Mouse (Mus musculus) heart, embryonic 11.5 days (tissue): ENCODE measurements at regions not wholly inside any gene's neighbourhood (a gene's known extent, or its start where the extent isn't known, plus 50 kb on each side); places are given as distances from the start of the nearest gene placed in this dataset.

Source experiments
- ATAC-seq: fragments of 200-750 bp; cut with Nextera tagmentation; replicated peaks from 2 replicates; pipeline ENCODE4 v1.8.0; 2017; ENCODE audit warnings: moderate library complexity; ENCODE audit not compliant: insufficient number of reproducible peaks, low FRiP score, low TSS enrichment
- H3K27ac ChIP-seq: fragments of 300-500 bp; sonication (generic); 2 replicates; pipeline ENCODE4 v1.5.1; 2014; ENCODE audit warnings: mild to moderate bottlenecking, low read depth, low read length
- H3K27me3 ChIP-seq: fragments of 300-500 bp; sonication (generic); 2 replicates; pipeline ENCODE4 v1.6.1; 2014; ENCODE audit warnings: mild to moderate bottlenecking, low read length, mixed read lengths; ENCODE audit not compliant: control insufficient read depth, insufficient read depth
- H3K36me3 ChIP-seq: fragments of 300-500 bp; sonication (generic); 2 replicates; pipeline ENCODE4 v1.6.1; 2014; ENCODE audit warnings: mild to moderate bottlenecking, low read length, moderate library complexity, mixed read lengths; ENCODE audit not compliant: control insufficient read depth, insufficient read depth
- H3K4me1 ChIP-seq: fragments of 300-500 bp; sonication (generic); 2 replicates; pipeline ENCODE4 v1.6.1; 2014; ENCODE audit warnings: low read length; ENCODE audit not compliant: control insufficient read depth, insufficient read depth
- H3K4me2 ChIP-seq: fragments of 300-500 bp; sonication (generic); 2 replicates; pipeline ENCODE4 v1.6.1; 2014; ENCODE audit warnings: mild to moderate bottlenecking, moderate library complexity
- H3K4me3 ChIP-seq: fragments of 300-500 bp; sonication (generic); 2 replicates; pipeline ENCODE4 v1.5.1; 2014; ENCODE audit warnings: low read depth, low read length
- H3K9ac ChIP-seq: fragments of 300-500 bp; sonication (generic); 2 replicates; pipeline ENCODE4 v1.6.1; 2014; ENCODE audit warnings: mild to moderate bottlenecking, low read depth, low read length, moderate library complexity
- H3K9me3 ChIP-seq: fragments of 300-500 bp; sonication (generic); replicated peaks from 2 replicates; pipeline ENCODE4 v1.6.1; 2016; ENCODE audit warnings: low read length; ENCODE audit not compliant: control insufficient read depth
- WGBS: fragments of 180-500 bp; shearing (Covaris S2); extraction: QIAGEN DNeasy Blood & Tissue Kit; methylation state at CpG from one replicate; pipeline ENCODE4 v1.1.7; 2014; ENCODE audit not compliant: insufficient replicate concordance; 5-methylcytosine and 5-hydroxymethylcytosine counted together

- no peaks in the 10 kb centered on the region for H3K36me3 ChIP-seq
- no peak overlapping the region for H3K4me2 ChIP-seq
- H3K27me3 ChIP-seq: peaks cover 19% of the 10 kb centered on the region
- no peaks in the 10 kb centered on the region; the same call in 1 of the 2 replicates for H3K4me1 ChIP-seq
- H3K9me3 ChIP-seq: no peaks in the 10 kb centered on the region
- no peak overlapping the region for H3K4me3 ChIP-seq
- H3K9ac ChIP-seq: no peak overlapping the region
- WGBS: 70% methylated on average over 7 of the region's 7 CpGs
- no peak for ATAC-seq
- no peak overlapping the region for H3K27ac ChIP-seq
Observed at GRCm38 (mm10) chr4:88935316-88935715, 55.3 kb upstream of the Ifne start.

- Histone ChIP-seq H3K4me2 (no peak overlapping the region), H3K36me3 (no peaks in the 10 kb centered on the region), H3K9ac (no peak overlapping the region), H3K27ac (no peak overlapping the region), H3K27me3 (peaks cover 19% of the 10 kb centered on the region), H3K9me3 (no peaks in the 10 kb centered on the region), H3K4me3 (no peak overlapping the region), H3K4me1 (no peaks in the 10 kb centered on the region; the same call in 1 of the 2 replicates)
- WGBS: 77% methylated on average over 8 of the region's 8 CpGs
- ATAC-seq: no peak
Observed at GRCm38 (mm10) chr4:88934266-88935025, 54.4 kb upstream of the Ifne start.

- Histone ChIP-seq H3K4me2 (no peak overlapping the region), H3K4me1 (no peaks in the 10 kb centered on the region), H3K27ac (no peak overlapping the region), H3K4me3 (no peak overlapping the region), H3K36me3 (no peaks in the 10 kb centered on the region), H3K27me3 (peaks cover 12% of the 10 kb centered on the region), H3K9ac (no peak overlapping the region), H3K9me3 (no peaks in the 10 kb centered on the region)
- 81% methylated on average over 9 of the region's 9 CpGs for WGBS
- no peak for ATAC-seq
Observed at GRCm38 (mm10) chr4:88931217-88931616, 51.2 kb upstream of the Ifne start.
